Mouse (Mus musculus): ENCODE data around the gene Gse1. TPM values are rescaled to one million over a fixed set of nuclear protein-coding genes. Genes with fewer than 3 reads are reported as not detected.

Gse1 gene
- polyA plus RNA-seq, 1 experiment from 2014 or later = 10.2 TPM

GRCm38 (mm10) chr8:120381865-120382264, 153.6 kb downstream of the Gse1 start:
- no peaks in the 10 kb centered on the region for H3K27me3 ChIP-seq (ENCODE audit: control insufficient read depth, insufficient read depth, low read depth, low read length)
- ATAC-seq (ENCODE audit: low read depth) = no peak
- H3K36me3 ChIP-seq (ENCODE audit: control insufficient read depth, insufficient read depth, low read length) = no peaks in the 10 kb centered on the region
- no peak overlapping the region for H3K4me2 ChIP-seq (ENCODE audit: low read depth, low read length)
- no peak overlapping the region for H3K9ac ChIP-seq (ENCODE audit: low read length)
- no peaks in the 10 kb centered on the region for H3K9me3 ChIP-seq (ENCODE audit: control insufficient read depth, low read length)
- peak overlapping the region; percentile 89 for H3K27ac ChIP-seq (ENCODE audit: low read length)
- peaks cover 48% of the 10 kb centered on the region for H3K4me1 ChIP-seq (replicated peaks; ENCODE audit: control insufficient read depth, insufficient read depth, low read length)
- no peak overlapping the region for H3K4me3 ChIP-seq (ENCODE audit: low read length)
- 58% methylated on average over 4 of the region's 4 CpGs for WGBS

GRCm38 (mm10) chr8:120382436-120383203, 154.4 kb downstream of the Gse1 start:
- no peaks in the 10 kb centered on the region for H3K9me3 ChIP-seq (ENCODE audit: control insufficient read depth, low read length)
- peak overlapping the region; percentile 32 for H3K4me2 ChIP-seq (ENCODE audit: low read depth, low read length)
- WGBS = 41% methylated on average over 19 of the region's 19 CpGs

GRCm38 (mm10) chr8:120383204-120383560, 154.9 kb downstream of the Gse1 start:
- peak; percentile 9; the same call in 1 of the 2 replicates for ATAC-seq (ENCODE audit: low read depth)
- 64% methylated on average over 6 of the region's 6 CpGs for WGBS
- peak overlapping the region; percentile 89 for H3K27ac ChIP-seq (ENCODE audit: low read length)
- peaks cover 35% of the 10 kb centered on the region for H3K4me1 ChIP-seq (replicated peaks; ENCODE audit: control insufficient read depth, insufficient read depth, low read length)
- H3K4me3 ChIP-seq (ENCODE audit: low read length) = no peak overlapping the region
- H3K9me3 ChIP-seq (ENCODE audit: control insufficient read depth, low read length) = no peaks in the 10 kb centered on the region
- H3K9ac ChIP-seq (ENCODE audit: low read length) = peak overlapping the region; percentile 47; the same call in 1 of the 2 replicates
- peak overlapping the region; percentile 32 for H3K4me2 ChIP-seq (ENCODE audit: low read depth, low read length)
- no peaks in the 10 kb centered on the region for H3K27me3 ChIP-seq (ENCODE audit: control insufficient read depth, insufficient read depth, low read depth, low read length)
- no peaks in the 10 kb centered on the region for H3K36me3 ChIP-seq (ENCODE audit: control insufficient read depth, insufficient read depth, low read length)

More at GRCm38 (mm10) chr8:120382436-120383203, 154.4 kb downstream of the Gse1 start:
- no peaks in the 10 kb centered on the region for H3K27me3 ChIP-seq (ENCODE audit: control insufficient read depth, insufficient read depth, low read depth, low read length)
- peak overlapping the region; percentile 47; the same call in 1 of the 2 replicates for H3K9ac ChIP-seq (ENCODE audit: low read length)
- ATAC-seq (ENCODE audit: low read depth) = peak; percentile 89
- peaks cover 40% of the 10 kb centered on the region for H3K4me1 ChIP-seq (replicated peaks; ENCODE audit: control insufficient read depth, insufficient read depth, low read length)
- H3K4me3 ChIP-seq (ENCODE audit: low read length) = no peak overlapping the region
- H3K36me3 ChIP-seq (ENCODE audit: control insufficient read depth, insufficient read depth, low read length) = no peaks in the 10 kb centered on the region
- H3K27ac ChIP-seq (ENCODE audit: low read length) = peak overlapping the region; percentile 89

- Histone ChIP-seq H3K27me3 (ENCODE audit: control insufficient read depth, insufficient read depth, low read depth, low read length) (no peaks in the 10 kb centered on the region), H3K4me1 (replicated peaks; ENCODE audit: control insufficient read depth, insufficient read depth, low read length) (peaks cover 29% of the 10 kb centered on the region), H3K9ac (ENCODE audit: low read length) (peak overlapping the region; percentile 17; the same call in 1 of the 2 replicates), H3K27ac (ENCODE audit: low read length) (peak overlapping the region; percentile 89), H3K4me3 (ENCODE audit: low read length) (no peak overlapping the region), H3K9me3 (ENCODE audit: control insufficient read depth, low read length) (no peaks in the 10 kb centered on the region), H3K36me3 (ENCODE audit: control insufficient read depth, insufficient read depth, low read length) (no peaks in the 10 kb centered on the region), H3K4me2 (ENCODE audit: low read depth, low read length) (no peak overlapping the region)
- no peak for ATAC-seq (ENCODE audit: low read depth)
- WGBS = 47% methylated on average over 6 of the region's 6 CpGs
These were observed 155.5 kb downstream of the Gse1 start for GRCm38 (mm10) chr8:120383713-120384112.

GRCm38 (mm10) chr8:120384745-120385144, 156.5 kb downstream of the Gse1 start:
- Histone ChIP-seq H3K4me1 (replicated peaks; ENCODE audit: control insufficient read depth, insufficient read depth, low read length) (peaks cover 27% of the 10 kb centered on the region), H3K9me3 (ENCODE audit: control insufficient read depth, low read length) (no peaks in the 10 kb centered on the region), H3K36me3 (ENCODE audit: control insufficient read depth, insufficient read depth, low read length) (no peaks in the 10 kb centered on the region), H3K4me3 (ENCODE audit: low read length) (no peak overlapping the region), H3K4me2 (ENCODE audit: low read depth, low read length) (no peak overlapping the region), H3K27me3 (ENCODE audit: control insufficient read depth, insufficient read depth, low read depth, low read length) (no peaks in the 10 kb centered on the region), H3K27ac (ENCODE audit: low read length) (no peak overlapping the region), H3K9ac (ENCODE audit: low read length) (no peak overlapping the region)
- no peak for ATAC-seq (ENCODE audit: low read depth)

GRCm38 (mm10) chr8:120388246-120388645, 160.0 kb downstream of the Gse1 start:
- Histone ChIP-seq H3K27me3 (ENCODE audit: control insufficient read depth, insufficient read depth, low read depth, low read length) (no peaks in the 10 kb centered on the region), H3K36me3 (ENCODE audit: control insufficient read depth, insufficient read depth, low read length) (no peaks in the 10 kb centered on the region), H3K4me3 (ENCODE audit: low read length) (no peak overlapping the region), H3K9me3 (ENCODE audit: control insufficient read depth, low read length) (no peaks in the 10 kb centered on the region), H3K4me2 (ENCODE audit: low read depth, low read length) (no peak overlapping the region), H3K4me1 (replicated peaks; ENCODE audit: control insufficient read depth, insufficient read depth, low read length) (peaks cover 10% of the 10 kb centered on the region), H3K9ac (ENCODE audit: low read length) (no peak overlapping the region), H3K27ac (ENCODE audit: low read length) (no peak overlapping the region)
- 80% methylated on average over 6 of the region's 6 CpGs for WGBS
- no peak for ATAC-seq (ENCODE audit: low read depth)

GRCm38 (mm10) chr8:120390598-120390997, 162.3 kb downstream of the Gse1 start:
- H3K4me1 ChIP-seq (replicated peaks; ENCODE audit: control insufficient read depth, insufficient read depth, low read length) = peaks cover 3% of the 10 kb centered on the region; the same call in 1 of the 2 replicates
- no peak overlapping the region for H3K4me2 ChIP-seq (ENCODE audit: low read depth, low read length)
- no peaks in the 10 kb centered on the region for H3K36me3 ChIP-seq (ENCODE audit: control insufficient read depth, insufficient read depth, low read length)
- no peak for ATAC-seq (ENCODE audit: low read depth)
- no peak overlapping the region for H3K9ac ChIP-seq (ENCODE audit: low read length)
- no peak overlapping the region for H3K27ac ChIP-seq (ENCODE audit: low read length)
- H3K4me3 ChIP-seq (ENCODE audit: low read length) = no peak overlapping the region
- 95% methylated on average over 7 of the region's 7 CpGs for WGBS
- H3K9me3 ChIP-seq (ENCODE audit: control insufficient read depth, low read length) = no peaks in the 10 kb centered on the region
- H3K27me3 ChIP-seq (ENCODE audit: control insufficient read depth, insufficient read depth, low read depth, low read length) = no peaks in the 10 kb centered on the region

GRCm38 (mm10) chr8:120391856-120392255, 163.6 kb downstream of the Gse1 start:
- no peak overlapping the region for H3K4me2 ChIP-seq (ENCODE audit: low read depth, low read length)
- 45% methylated on average over 21 of the region's 21 CpGs for whole genome bisulfite sequencing
- H3K27me3 ChIP-seq (ENCODE audit: control insufficient read depth, insufficient read depth, low read depth, low read length) = no peaks in the 10 kb centered on the region
- H3K4me1 ChIP-seq (replicated peaks; ENCODE audit: control insufficient read depth, insufficient read depth, low read length) = peaks cover 3% of the 10 kb centered on the region; the same call in 1 of the 2 replicates
- ATAC-seq (ENCODE audit: low read depth) = no peak
- no peaks in the 10 kb centered on the region for H3K36me3 ChIP-seq (ENCODE audit: control insufficient read depth, insufficient read depth, low read length)
- H3K27ac ChIP-seq (ENCODE audit: low read length) = no peak overlapping the region
- H3K9ac ChIP-seq (ENCODE audit: low read length) = no peak overlapping the region
- no peak overlapping the region for H3K4me3 ChIP-seq (ENCODE audit: low read length)
- H3K9me3 ChIP-seq (ENCODE audit: control insufficient read depth, low read length) = no peaks in the 10 kb centered on the region

- Histone ChIP-seq H3K9ac (ENCODE audit: low read length) (no peak overlapping the region; the same call in 1 of the 2 replicates), H3K27ac (ENCODE audit: low read length) (no peak overlapping the region), H3K9me3 (ENCODE audit: control insufficient read depth, low read length) (no peaks in the 10 kb centered on the region), H3K27me3 (ENCODE audit: control insufficient read depth, insufficient read depth, low read depth, low read length) (no peaks in the 10 kb centered on the region), H3K4me1 (replicated peaks; ENCODE audit: control insufficient read depth, insufficient read depth, low read length) (peaks cover 12% of the 10 kb centered on the region), H3K4me2 (ENCODE audit: low read depth, low read length) (no peak overlapping the region), H3K4me3 (ENCODE audit: low read length) (no peak overlapping the region), H3K36me3 (ENCODE audit: control insufficient read depth, insufficient read depth, low read length) (no peaks in the 10 kb centered on the region)
- WGBS = 79% methylated on average over 11 of the region's 11 CpGs
- no peak for ATAC-seq (ENCODE audit: low read depth)
These were observed 164.8 kb downstream of the Gse1 start for GRCm38 (mm10) chr8:120393085-120393484.
